Mouse (Mus musculus) Patski (cell line): ENCODE measurements around the gene Tmem230. TPM values are rescaled to one million over a fixed set of nuclear protein-coding genes. Genes with fewer than 3 reads are reported as not detected.

Experiments
- ATAC-seq: fragments of 100-300 bp; one replicate; pipeline ENCODE4 v1.8.0; 2021
- CTCF ChIA-PET: fragments of 350-600 bp; sonication (Branson Sonifier 250); formaldehyde crosslinking; loops from one replicate; lab custom pipeline; 2022; ENCODE audit warnings: inconsistent platforms; lab: Charles Lee
- POLR2A ChIA-PET: fragments of 350-600 bp; sonication (Branson Sonifier 250); formaldehyde crosslinking; loops from one replicate; lab custom pipeline; 2022; ENCODE audit warnings: antibody characterized with exemption, inconsistent platforms; lab: Charles Lee
- DNase-seq: peaks from one replicate; pipeline ENCODE4 v3.0.0-alpha.2; 2011; ENCODE audit warnings: low read depth, low spot score
- H3K27me3 ChIP-seq: fragments of 371-371 bp; one replicate; pipeline ENCODE4 v1.5.1; 2021
- CTCF ChIP-seq: fragments of 100-300 bp; IDR thresholded peaks from one replicate; pipeline ENCODE4 v1.5.1; 2021
- in situ Hi-C: fragments of 300-500 bp; cut with MboI; formaldehyde crosslinking; loops from 3 replicates; pipeline ENCODE4 v1.11.1; 2018; ENCODE audit warnings: low pct_unique_long_range_greater_than_20kb, mixed read lengths
- polyA plus RNA-seq: library from polyadenylated mRNA; unstranded; gene quantifications from one replicate; pipeline ENCODE4 v1.2.3, GENCODE M21; 2021

Gene Tmem230
- polyA plus RNA-seq, 1 experiment from 2014 or later: 26.9 TPM

DNA sequence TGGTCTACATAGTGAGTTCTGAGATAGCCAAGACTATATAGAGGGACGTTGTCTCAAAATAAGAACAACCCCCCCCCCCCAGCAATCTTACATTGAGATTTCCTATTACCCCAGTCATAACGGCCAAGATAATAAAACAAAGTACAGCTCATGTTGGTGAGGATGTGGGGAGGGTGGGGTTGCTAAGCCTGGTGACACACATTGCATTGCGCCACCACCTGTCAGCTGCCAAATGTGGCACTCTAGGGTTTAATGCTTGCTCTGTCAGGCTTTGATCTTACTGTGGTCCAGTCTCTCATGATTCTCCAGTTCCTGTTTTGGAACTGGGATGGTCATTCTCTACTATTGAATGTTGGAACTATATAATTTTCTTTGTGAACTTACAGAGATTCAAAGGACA lies 43.8 kb downstream of the Tmem230 start:
- no peak for DNase-seq
- H3K27me3 ChIP-seq: no peaks in the 10 kb centered on the region
- CTCF ChIA-PET: no interaction called here
- TF ChIP-seq CTCF: peak; percentile 19
- POLR2A ChIA-PET: interaction anchor here (1.0 kb wide), 1 partner anchor 40 kb away, joined by 4 read pairs; no protein-coding TSS in a partner anchor
- ATAC-seq: no peak
- in situ Hi-C loops: no loop called here

DNA sequence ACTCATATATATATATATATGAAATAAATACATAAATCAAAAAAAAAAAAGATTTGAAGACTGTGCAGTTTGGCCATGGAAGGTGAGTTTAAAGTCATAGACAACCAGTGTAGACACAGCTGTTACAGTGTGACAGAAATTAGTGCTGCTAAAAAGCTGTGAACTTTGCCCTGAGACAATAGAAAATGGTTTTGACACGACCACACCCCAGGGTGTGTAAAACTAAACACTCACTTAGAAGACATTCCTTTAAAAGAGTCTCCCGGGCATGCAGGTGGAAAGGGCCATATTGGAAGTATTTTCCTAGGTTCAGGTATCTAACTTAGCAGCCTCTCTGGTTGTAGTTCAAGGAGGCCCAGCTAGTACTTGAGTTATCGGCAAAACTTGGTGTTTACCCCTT lies 44.4 kb downstream of the Tmem230 start:
- CTCF ChIA-PET: no interaction called here
- in situ Hi-C loops: no loop called here

GRCm38 (mm10) chr2:132198017-132198933 lies 49.3 kb downstream of the Tmem230 start:
- TF ChIP-seq CTCF: no peak
- no peak for ATAC-seq
- ChIA-PET POLR2A (interaction anchor here (0.5 kb wide), 1 partner anchor 33 kb away, joined by 4 read pairs; no protein-coding TSS in a partner anchor), CTCF (interaction anchor here (1.1 kb wide), 1 partner anchor 15 kb away, joined by 3 read pairs; no protein-coding TSS in a partner anchor)
- no peaks in the 10 kb centered on the region for H3K27me3 ChIP-seq
- no peak for DNase-seq
- in situ Hi-C loops: no loop called here

More for the DNA sequence above, 44.4 kb downstream of the Tmem230 start:
- H3K27me3 ChIP-seq: no peaks in the 10 kb centered on the region
- no peak for TF ChIP-seq CTCF
- ATAC-seq: no peak
- POLR2A ChIA-PET: interaction anchor here (1.0 kb wide), 1 partner anchor 39 kb away, joined by 4 read pairs; no protein-coding TSS in a partner anchor
- no peak for DNase-seq

- DNase-seq: no peak
- ChIA-PET POLR2A (no interaction called here), CTCF (no interaction called here)
- TF ChIP-seq CTCF: no peak
- no peak for ATAC-seq
- in situ Hi-C loops: no loop called here
- H3K27me3 ChIP-seq: no peaks in the 10 kb centered on the region
Observed at GRCm38 (mm10) chr2:132195602-132196001, 52.0 kb downstream of the Tmem230 start.

- ChIA-PET POLR2A (no interaction called here), CTCF (no interaction called here)
- ATAC-seq (no peak), DNase-seq (no peak)
- in situ Hi-C loops: no loop called here
- no peak for TF ChIP-seq CTCF
- no peaks in the 10 kb centered on the region for H3K27me3 ChIP-seq
Observed at GRCm38 (mm10) chr2:132190602-132191161, 56.9 kb downstream of the Tmem230 start.

Other genes with a start within 250 kb of the Tmem230 start
- 3.2 TPM for gene Rassf2, start 217.5 kb downstream of the Tmem230 start, polyA plus RNA-seq
- gene Slc23a2, start 102.7 kb downstream of the Tmem230 start, polyA plus RNA-seq: 19.7 TPM
- 120 TPM for gene Pcna, start 5.5 kb upstream of the Tmem230 start, polyA plus RNA-seq
- 48.0 TPM for gene Cds2, start 15.3 kb upstream of the Tmem230 start, polyA plus RNA-seq
- gene Prokr2, start 137.6 kb upstream of the Tmem230 start, polyA plus RNA-seq: not detected